Mouse (Mus musculus) hindbrain, embryonic 16.5 days (tissue): ENCODE measurements around the gene Fam198b. TPM values are rescaled to one million over a fixed set of nuclear protein-coding genes. Genes with fewer than 3 reads are reported as not detected.

Experiments used
- ATAC-seq: fragments of 200-750 bp; cut with Nextera tagmentation; 2 replicates; pipeline ENCODE4 v1.8.0; 2017; ENCODE audit warnings: moderate TSS enrichment, moderate library complexity
- H3K27ac ChIP-seq: fragments of 300-500 bp; sonication (generic); 2 replicates; pipeline ENCODE4 v1.5.1; 2014; ENCODE audit warnings: low read depth, mild to moderate bottlenecking, control low read depth, low read length, moderate library complexity
- H3K27me3 ChIP-seq: fragments of 300-500 bp; sonication (generic); replicated peaks from 2 replicates; pipeline ENCODE4 v1.6.1; 2014; ENCODE audit warnings: low read length; ENCODE audit not compliant: control insufficient read depth, insufficient read depth
- H3K36me3 ChIP-seq: fragments of 300-500 bp; sonication (generic); 2 replicates; pipeline ENCODE4 v1.6.1; 2014; ENCODE audit warnings: mild to moderate bottlenecking, low read length, moderate library complexity, mixed read lengths; ENCODE audit not compliant: control insufficient read depth, insufficient read depth
- H3K4me1 ChIP-seq: fragments of 300-500 bp; sonication (generic); 2 replicates; pipeline ENCODE4 v1.6.1; 2014; ENCODE audit warnings: low read depth, low read length; ENCODE audit not compliant: control insufficient read depth, insufficient read depth
- H3K4me2 ChIP-seq: fragments of 300-500 bp; sonication (generic); 2 replicates; pipeline ENCODE4 v1.6.1; 2014; ENCODE audit warnings: mild to moderate bottlenecking, low read length, control low read depth, moderate library complexity
- H3K4me3 ChIP-seq: fragments of 300-500 bp; sonication (generic); 2 replicates; pipeline ENCODE4 v1.5.1; 2014; ENCODE audit warnings: mild to moderate bottlenecking, low read length, control low read depth, moderate library complexity
- H3K9ac ChIP-seq: fragments of 300-500 bp; sonication (generic); 2 replicates; pipeline ENCODE4 v1.6.1; 2014; ENCODE audit warnings: low read depth, mild to moderate bottlenecking, control low read depth, low read length, moderate library complexity
- H3K9me3 ChIP-seq: fragments of 300-500 bp; sonication (generic); 2 replicates; pipeline ENCODE4 v1.6.1; 2014; ENCODE audit warnings: mild to moderate bottlenecking, low read length, moderate library complexity; ENCODE audit not compliant: control insufficient read depth
- WGBS: fragments of 180-500 bp; shearing (Covaris S2); extraction: QIAGEN DNeasy Blood & Tissue Kit; methylation state at CpG from one replicate; pipeline ENCODE4 v1.1.7; 2014; 5-methylcytosine and 5-hydroxymethylcytosine counted together
- polyA plus RNA-seq: library from polyadenylated mRNA; unstranded; fragments of >200 nt; fragmentation: Nextera tagmentation; extraction: Ambion mirVana; gene quantifications from 2 replicates; pipeline ENCODE4 v1.2.1, GENCODE M21; 2015

Fam198b gene
- polyA plus RNA-seq = 2.7 and 4.4 TPM in 2 replicates

DNA sequence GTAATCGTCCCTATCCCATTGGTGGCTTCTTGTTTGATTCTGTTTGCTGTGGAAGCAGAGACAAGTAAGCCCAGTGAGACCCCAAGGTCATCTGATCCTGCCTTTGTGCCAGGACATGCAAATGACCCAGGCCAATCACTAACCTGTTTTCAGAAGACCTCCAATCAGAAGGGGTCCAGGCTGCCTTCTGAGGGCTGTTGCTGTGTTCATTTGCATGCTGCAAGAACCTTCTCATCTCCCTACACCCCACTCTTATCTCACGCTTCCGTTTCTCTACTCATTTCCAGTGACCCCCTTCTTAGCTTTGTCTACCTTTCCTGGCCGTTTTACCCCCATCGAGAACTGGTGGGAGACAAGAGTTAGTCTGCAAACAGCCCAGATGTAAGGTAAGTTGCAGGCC is at the start of gene Fam198b:
TSS of gene Fam198b (plus strand) at position 229 of the 400 bp plus-strand sequence.
- Histone ChIP-seq H3K4me3 (no peak within 1 kb of the TSS), H3K9ac (no peak within 1 kb of the TSS), H3K27me3 (peaks cover 4% of the 10 kb centered on the region; the same call in 1 of the 2 replicates), H3K4me2 (peak within 1 kb of the TSS; percentile 40; the same call in 1 of the 2 replicates), H3K36me3 (no peaks in the 10 kb centered on the region), H3K4me1 (no peaks in the 10 kb centered on the region; the same call in 1 of the 2 replicates), H3K9me3 (no peaks in the 10 kb centered on the region), H3K27ac (no peak within 1 kb of the TSS)
- 71% methylated on average over 5 of the region's 5 CpGs for WGBS
- ATAC-seq = no peak

DNA sequence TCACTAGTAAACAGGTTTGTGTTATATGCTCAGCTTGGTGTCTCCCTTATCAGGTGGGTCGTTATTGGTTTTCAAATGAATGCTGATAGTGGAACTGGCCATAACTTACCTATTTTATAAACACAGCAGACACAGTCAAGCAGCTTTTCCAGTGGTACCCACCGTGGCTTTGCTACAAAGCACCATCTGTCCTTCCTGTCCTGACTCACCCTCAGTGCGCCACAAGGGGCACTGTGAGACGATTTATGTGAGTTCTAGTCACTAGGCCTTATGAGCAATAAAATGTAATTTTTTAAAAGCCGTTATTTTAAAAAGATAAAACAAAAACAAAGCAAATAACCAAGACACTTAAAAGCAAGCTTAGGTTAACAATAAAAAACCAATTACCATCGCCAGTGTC is 45.6 kb upstream of the Fam198b start:
- Histone ChIP-seq H3K36me3 (no peaks in the 10 kb centered on the region), H3K4me1 (0 out of 2 replicates have a peak, but pooled peaks cover 3% of the 10 kb centered on the region), H3K27me3 (no peaks in the 10 kb centered on the region), H3K4me3 (no peak overlapping the region), H3K27ac (no peak overlapping the region), H3K4me2 (no peak overlapping the region), H3K9me3 (no peaks in the 10 kb centered on the region), H3K9ac (no peak overlapping the region)
- ATAC-seq = 0 out of 2 replicates have a peak, but pooled peaks have one; percentile 25
- WGBS = 54% methylated on average over 6 of the region's 6 CpGs

DNA sequence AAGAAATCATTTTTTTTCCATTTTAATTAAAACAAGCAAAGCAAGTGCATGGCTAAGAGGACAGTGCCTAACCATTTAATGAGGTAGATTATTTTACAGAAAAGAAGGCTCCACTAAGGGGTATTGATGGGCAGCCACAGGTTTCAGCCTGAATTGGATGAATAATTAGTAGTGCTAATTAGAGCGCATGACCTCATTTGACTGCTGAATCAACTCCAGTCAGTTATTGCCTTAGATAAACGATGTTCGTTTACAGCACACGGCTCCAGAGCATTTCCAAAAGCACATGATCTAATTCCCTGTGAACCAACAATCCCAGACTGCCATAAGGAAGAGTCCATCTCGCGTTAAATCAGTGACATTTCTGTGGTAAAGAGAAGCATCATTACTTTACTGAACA is 42.9 kb upstream of the Fam198b start:
- peak; percentile 32; the same call in 1 of the 2 replicates for ATAC-seq
- Histone ChIP-seq H3K4me2 (peak overlapping the region; percentile 59), H3K27ac (no peak overlapping the region), H3K4me1 (0 out of 2 replicates have a peak, but pooled peaks cover 3% of the 10 kb centered on the region), H3K4me3 (no peak overlapping the region; the same call in 1 of the 2 replicates), H3K9me3 (no peaks in the 10 kb centered on the region), H3K36me3 (no peaks in the 10 kb centered on the region), H3K27me3 (no peaks in the 10 kb centered on the region), H3K9ac (no peak overlapping the region)
- WGBS = 58% methylated on average over 6 of the region's 6 CpGs

DNA sequence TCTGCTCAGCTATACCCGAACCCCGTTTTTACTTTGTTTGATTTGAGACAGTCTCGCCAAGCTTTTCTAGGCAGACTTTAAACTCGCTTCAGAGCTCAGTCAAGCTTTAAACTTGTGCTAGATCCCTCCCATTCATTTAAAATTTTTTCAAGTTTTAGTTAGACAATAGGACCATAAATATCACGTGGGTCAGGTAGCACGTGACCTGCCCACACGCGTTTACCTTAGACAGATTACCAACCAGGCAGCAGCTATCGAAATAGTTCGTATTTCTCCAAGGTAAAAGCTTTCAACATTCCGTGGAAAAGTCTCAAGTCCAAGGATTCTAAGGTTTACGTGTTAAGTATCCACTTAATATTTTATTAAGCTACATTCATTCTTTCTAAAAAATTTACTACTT is 42.2 kb upstream of the Fam198b start:
- no peaks in the 10 kb centered on the region for H3K9me3 ChIP-seq
- no peak overlapping the region for H3K27ac ChIP-seq
- WGBS = 8% methylated on average over 12 of the region's 12 CpGs
- H3K9ac ChIP-seq = peak overlapping the region; percentile 65; the same call in 1 of the 2 replicates
- H3K36me3 ChIP-seq = no peaks in the 10 kb centered on the region
- H3K4me1 ChIP-seq = 0 out of 2 replicates have a peak, but pooled peaks cover 3% of the 10 kb centered on the region
- ATAC-seq = peak; percentile 37; the same call in 1 of the 2 replicates
- peak overlapping the region; percentile 51 for H3K4me3 ChIP-seq
- no peaks in the 10 kb centered on the region for H3K27me3 ChIP-seq
- H3K4me2 ChIP-seq = peak overlapping the region; percentile 59

DNA sequence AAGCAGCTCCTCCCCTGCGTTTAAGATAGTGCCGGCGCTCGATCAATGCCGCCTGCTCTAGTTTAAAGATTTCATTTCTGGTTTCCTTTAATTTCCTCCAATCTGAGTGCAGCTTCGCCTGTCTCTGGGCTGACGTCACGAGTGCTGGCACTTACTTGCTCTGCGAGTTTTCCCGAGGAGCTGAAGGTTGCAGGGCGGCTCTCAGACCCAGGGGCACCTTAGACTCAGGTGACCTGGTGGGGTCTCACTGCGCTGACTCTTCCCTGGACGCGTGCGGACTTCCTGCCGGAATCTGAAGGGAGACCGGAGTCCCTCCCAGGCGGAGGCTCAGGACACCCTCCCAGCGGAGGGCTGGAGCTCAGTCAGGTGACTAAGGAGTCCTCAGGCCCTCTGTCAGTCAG is 41.7 kb upstream of the Fam198b start:
- peak; percentile 89 for ATAC-seq

DNA sequence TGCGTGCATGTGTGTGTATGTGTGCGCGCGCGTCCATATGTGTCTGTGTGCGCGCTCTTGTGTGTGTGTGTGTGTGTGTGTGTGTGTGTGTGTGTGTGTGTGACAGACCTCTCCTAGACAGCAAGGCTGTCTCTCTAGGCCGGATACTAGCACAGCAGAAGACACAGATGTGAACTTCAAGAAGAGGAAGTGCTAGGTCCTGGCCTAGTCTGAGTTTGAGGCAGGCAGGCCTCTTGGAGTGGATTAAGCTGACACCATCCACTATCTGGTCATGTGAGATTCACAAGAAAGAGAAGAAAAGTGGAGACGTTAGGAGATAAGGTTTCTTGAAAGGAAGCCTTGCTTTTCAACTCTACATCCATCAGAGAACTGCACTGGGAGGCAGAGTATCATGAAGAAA is 40.3 kb upstream of the Fam198b start:
- WGBS = 86% methylated on average over 9 of the region's 9 CpGs
- no peak for ATAC-seq
- no peak overlapping the region for H3K4me2 ChIP-seq

More for the DNA sequence above, 41.7 kb upstream of the Fam198b start:
- Histone ChIP-seq H3K36me3 (no peaks in the 10 kb centered on the region), H3K9me3 (no peaks in the 10 kb centered on the region), H3K27ac (no peak overlapping the region), H3K4me2 (peak overlapping the region; percentile 59), H3K27me3 (no peaks in the 10 kb centered on the region), H3K4me3 (peak overlapping the region; percentile 51), H3K4me1 (0 out of 2 replicates have a peak, but pooled peaks cover 3% of the 10 kb centered on the region), H3K9ac (peak overlapping the region; percentile 65)
- under 1% methylated on average over 19 of the region's 19 CpGs for WGBS

DNA sequence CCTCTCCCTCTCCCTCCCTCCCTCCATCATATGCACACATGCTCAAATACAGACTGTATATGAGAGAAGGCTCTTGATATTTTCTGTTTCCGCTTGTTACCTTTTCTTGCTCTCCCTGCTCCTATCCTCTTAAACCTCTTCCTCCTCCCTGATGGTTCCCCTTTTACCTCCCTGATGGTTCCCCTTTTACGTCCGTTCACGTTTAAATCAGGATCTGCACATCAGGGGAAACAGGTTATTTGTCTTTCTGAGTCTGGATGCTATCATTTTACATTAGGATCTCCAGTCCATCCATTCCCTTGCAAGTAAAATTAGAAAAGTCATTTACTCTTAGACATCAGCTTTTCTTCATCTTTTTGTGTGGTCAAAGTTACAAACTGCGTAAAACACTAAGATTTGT is 37.7 kb upstream of the Fam198b start:
- Histone ChIP-seq H3K4me1 (0 out of 2 replicates have a peak, but pooled peaks cover 3% of the 10 kb centered on the region), H3K9ac (no peak overlapping the region), H3K36me3 (no peaks in the 10 kb centered on the region), H3K27me3 (no peaks in the 10 kb centered on the region), H3K9me3 (no peaks in the 10 kb centered on the region), H3K4me2 (no peak overlapping the region), H3K4me3 (no peak overlapping the region), H3K27ac (no peak overlapping the region)
- no peak for ATAC-seq
- 85% methylated on average over 5 of the region's 5 CpGs for WGBS

More for the DNA sequence above, 40.3 kb upstream of the Fam198b start:
- Histone ChIP-seq H3K4me3 (no peak overlapping the region), H3K9ac (no peak overlapping the region), H3K4me1 (0 out of 2 replicates have a peak, but pooled peaks cover 3% of the 10 kb centered on the region), H3K9me3 (no peaks in the 10 kb centered on the region), H3K36me3 (no peaks in the 10 kb centered on the region), H3K27me3 (no peaks in the 10 kb centered on the region), H3K27ac (no peak overlapping the region)

DNA sequence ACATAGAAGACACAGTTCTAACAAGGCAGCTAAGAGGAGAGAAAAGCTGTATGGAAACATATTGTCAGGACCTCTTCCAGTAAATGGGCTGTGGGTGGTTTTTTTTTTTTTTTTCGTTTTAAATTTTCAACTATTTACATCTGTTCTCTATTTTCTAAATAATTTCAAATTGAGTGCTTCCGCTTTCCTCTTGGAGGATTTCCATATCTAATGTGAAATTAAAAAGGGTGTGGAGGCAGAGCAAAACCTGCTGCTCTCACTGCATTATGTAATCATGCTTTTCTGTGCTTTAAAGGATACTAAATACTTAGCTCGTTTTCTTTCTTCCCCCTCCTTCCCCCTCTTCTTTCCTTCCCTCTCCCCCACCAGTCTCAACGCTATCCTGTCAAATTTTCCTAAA is 35.5 kb upstream of the Fam198b start:
- H3K9me3 ChIP-seq = no peaks in the 10 kb centered on the region
- no peak for ATAC-seq
- H3K36me3 ChIP-seq = no peaks in the 10 kb centered on the region
- H3K27me3 ChIP-seq = no peaks in the 10 kb centered on the region
- H3K9ac ChIP-seq = no peak overlapping the region
- H3K4me2 ChIP-seq = no peak overlapping the region
- WGBS = 57% methylated on average over 4 of the region's 4 CpGs
- H3K4me1 ChIP-seq = no peaks in the 10 kb centered on the region
- no peak overlapping the region for H3K4me3 ChIP-seq
- H3K27ac ChIP-seq = no peak overlapping the region

DNA sequence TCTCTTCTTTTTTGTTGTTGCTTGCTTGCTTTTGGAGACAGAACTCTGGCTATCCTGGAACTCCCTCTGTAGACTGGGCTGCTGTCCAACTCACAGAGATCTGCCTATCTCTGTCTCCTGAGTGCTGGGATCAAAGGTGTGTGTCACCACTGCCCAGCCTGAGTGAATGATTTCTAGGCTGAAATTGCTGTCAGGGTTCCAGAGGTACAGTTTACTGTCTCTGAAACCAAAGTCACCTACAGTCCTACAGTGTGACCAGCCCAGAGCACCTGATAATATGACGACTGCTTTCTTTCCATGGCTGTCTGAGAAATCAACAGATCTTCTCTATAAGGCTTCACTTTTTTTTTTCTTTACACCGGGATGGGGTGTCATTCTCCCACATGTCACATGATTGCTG is 34.7 kb upstream of the Fam198b start:
- no peaks in the 10 kb centered on the region for H3K9me3 ChIP-seq
- H3K4me2 ChIP-seq = no peak overlapping the region
- no peak overlapping the region for H3K4me3 ChIP-seq
- no peak for ATAC-seq
- no peak overlapping the region for H3K9ac ChIP-seq
- no peaks in the 10 kb centered on the region for H3K27me3 ChIP-seq
- no peaks in the 10 kb centered on the region for H3K4me1 ChIP-seq
- 84% methylated on average over 2 of the region's 2 CpGs for WGBS
- no peak overlapping the region for H3K27ac ChIP-seq
- H3K36me3 ChIP-seq = no peaks in the 10 kb centered on the region
